Mouse (Mus musculus) MEL (cell line): Measurements from ENCODE around the gene Tmem87b.

Source experiments
- CTCF ChIP-seq, 3 experiments: IDR thresholded peaks in 2 of 3; conservative IDR thresholded peaks in 1 of 3; 2 replicates each; pipeline ENCODE4 v1.5.1; 2011 to 2012; ENCODE audit warnings: low read length in 3 of 3, low read depth in 2 of 3, mild to moderate bottlenecking in 2 of 3, improper control_type of control experiment in 1 of 3, inconsistent platforms in 1 of 3, mixed read lengths in 1 of 3, moderate library complexity in 1 of 3; ENCODE audit not compliant: control insufficient read depth in 1 of 3, insufficient read depth in 1 of 3, poor library complexity in 1 of 3, severe bottlenecking in 1 of 3
- GATA1 ChIP-seq: IDR thresholded peaks from 2 replicates; pipeline ENCODE4 v1.6.1; 2011; ENCODE audit warnings: low read depth, low read length, improper control_type of control experiment
- TAL1 ChIP-seq: IDR thresholded peaks from 2 replicates; pipeline ENCODE4 v1.6.1; 2012; ENCODE audit warnings: mild to moderate bottlenecking, inconsistent platforms, low read length, moderate library complexity, mixed read lengths
- ZC3H11A ChIP-seq: IDR thresholded peaks from 2 replicates; pipeline ENCODE4 v1.6.1; 2012; ENCODE audit warnings: low read depth, mild to moderate bottlenecking, inconsistent platforms, low read length, improper control_type of control experiment

GRCm38 (mm10) chr2:128833035-128833434 lies 15.1 kb downstream of the Tmem87b start:
- TF ChIP-seq ZC3H11A (no peak), GATA1 (no peak), CTCF (IDR thresholded peaks at IDR 0.05 in 2 of 3, conservative IDR thresholded peaks at IDR 0.05 in 1 of 3; ENCODE audit: control insufficient read depth in 1 of 3, insufficient read depth in 1 of 3, low read depth in 2 of 3, low read length in 3 of 3, poor library complexity in 1 of 3, severe bottlenecking in 1 of 3) (no peak), TAL1 (no peak)
